Mouse (Mus musculus): ENCODE results near the gene Map3k5. TPM values are rescaled to one million over a fixed set of nuclear protein-coding genes. Genes with fewer than 3 reads are reported as not detected.

Gene Map3k5
- 5.5 TPM for polyA plus RNA-seq (2017; shearing (Covaris generic))

DNA sequence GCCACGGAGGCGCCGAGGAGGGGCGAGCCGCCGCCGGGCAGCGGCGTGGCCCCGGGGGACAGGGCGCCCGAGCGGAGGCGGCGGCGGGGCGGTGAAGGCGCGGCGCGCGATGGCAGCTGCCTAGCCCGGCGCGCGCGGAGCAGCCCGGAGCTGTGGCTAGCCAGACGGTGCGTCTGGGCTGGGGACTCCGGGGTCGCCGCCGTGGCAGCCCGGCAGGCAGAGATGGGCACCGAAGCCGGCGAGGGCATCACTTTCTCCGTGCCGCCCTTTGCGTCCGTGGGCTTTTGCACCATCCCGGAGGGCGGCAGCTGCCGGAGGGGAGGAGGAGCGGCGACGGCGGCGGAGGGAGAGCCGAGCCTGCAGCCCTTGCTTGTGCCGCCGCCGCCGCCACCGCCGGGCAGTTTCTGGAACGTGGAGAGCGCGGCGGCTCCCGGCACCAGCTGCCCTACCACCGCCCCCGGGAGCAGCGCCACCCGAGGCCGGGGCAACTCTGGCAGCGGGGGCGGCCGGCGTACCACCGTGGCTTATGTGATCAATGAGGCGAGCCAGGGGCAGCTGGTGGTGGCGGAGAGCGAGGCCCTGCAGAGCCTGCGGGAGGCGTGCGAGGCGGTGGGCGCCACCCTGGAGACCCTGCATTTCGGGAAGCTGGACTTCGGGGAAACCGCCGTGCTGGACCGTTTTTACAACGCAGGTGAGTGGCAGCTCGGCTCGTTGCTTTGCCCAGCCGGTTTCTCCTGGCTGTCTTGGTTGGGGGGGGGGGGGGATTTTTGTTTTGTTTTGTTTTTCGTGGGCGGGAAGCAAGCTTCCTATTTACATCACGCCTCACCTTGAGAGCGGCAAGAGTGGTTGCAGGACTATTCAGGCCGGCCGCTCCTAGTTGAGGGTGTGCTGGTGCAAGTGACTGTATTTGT is at the start of gene Map3k5:
Gene Map3k5, plus strand, starts transcription at position 89 of the 911 bp plus-strand sequence.

GRCm38 (mm10) chr10:19907246-19907804 is 26.9 kb upstream of the Map3k5 start, which contains the start of gene Pex7:
Gene Pex7 (minus strand): TSS chr10:19907689.

GRCm38 (mm10) chr10:20148130-20148772 is 214.0 kb downstream of the Map3k5 start, which contains the start of gene Map7:
Gene Map7 (plus strand): TSS chr10:20148471.

Other genes with a start within 250 kb of the Map3k5 start
- not detected for gene Il20ra, start 221.9 kb upstream of the Map3k5 start, polyA plus RNA-seq (2017; shearing (Covaris generic))
- not detected for gene Slc35d3, start 83.0 kb upstream of the Map3k5 start, polyA plus RNA-seq (2017; shearing (Covaris generic))
- gene Pex7, start 26.8 kb upstream of the Map3k5 start, polyA plus RNA-seq (2017; shearing (Covaris generic)): 4.0 TPM
- 14.9 TPM for gene Map7, start 214.0 kb downstream of the Map3k5 start, polyA plus RNA-seq (2017; shearing (Covaris generic))

Measured in activated CD4-positive, CD25-positive, alpha-beta regulatory T cell, adult 9 weeks (primary cell).